Mouse (Mus musculus) E14TG2a.4 (cell line): ENCODE measurements around the gene Dbt.

ENCODE experiments used
- CTCF ChIP-seq: conservative IDR thresholded peaks from 2 replicates; pipeline ENCODE4 v1.5.1; 2014; ENCODE audit warnings: low read length
- POU5F1 ChIP-seq: IDR thresholded peaks from 2 replicates; pipeline ENCODE4 v1.6.1; 2014; ENCODE audit warnings: low read length, borderline replicate concordance

DNA sequence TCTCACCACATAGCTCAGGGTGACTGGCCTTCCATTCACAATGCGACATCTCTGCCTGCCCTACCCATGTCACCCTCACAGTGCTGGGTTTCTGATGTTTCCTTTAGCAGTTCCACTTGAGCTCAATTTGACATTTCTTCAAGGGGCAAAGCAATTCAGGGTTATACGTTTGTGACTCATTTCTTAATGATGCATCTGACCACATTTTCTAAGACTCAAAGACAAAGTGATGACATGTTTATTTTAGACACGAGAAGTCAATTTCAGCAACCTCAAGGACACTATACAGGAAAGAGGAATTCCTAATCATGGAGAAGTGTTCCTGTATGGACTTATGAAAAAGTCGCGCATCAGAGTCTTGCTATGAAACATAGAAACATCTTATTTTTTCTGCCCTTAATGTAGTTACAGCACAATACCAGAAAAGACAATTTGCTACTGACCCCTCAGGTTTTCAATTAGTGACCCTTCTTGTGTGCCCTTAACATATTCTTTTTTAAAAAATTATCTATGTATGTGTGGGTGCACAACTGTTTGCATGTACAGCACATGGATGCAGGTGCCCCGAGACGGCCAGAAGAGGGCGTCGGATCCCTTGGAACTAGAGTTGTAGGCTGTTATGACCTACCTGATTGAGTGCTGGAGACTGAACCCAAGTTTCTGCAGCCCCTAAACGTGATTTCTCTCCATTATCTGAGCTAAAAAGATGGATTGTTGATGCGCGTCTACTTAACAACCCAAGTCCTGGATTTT is 543 bp upstream of the Dbt start:
- TF ChIP-seq CTCF: peak; percentile 72
- TF ChIP-seq POU5F1: no peak
